Mouse (Mus musculus) cerebellum, adult 2 months (tissue): ENCODE results near the gene Crkl. TPM values are rescaled to one million over a fixed set of nuclear protein-coding genes. Genes with fewer than 3 reads are reported as not detected.

Experiments used
- DNase-seq, 2 experiments: peaks; one replicate each; pipeline ENCODE4 v3.0.0; 2021
- H3K27ac ChIP-seq: fragments of 200-500 bp; 2 replicates; pipeline ENCODE4 v1.5.1; 2012; ENCODE audit warnings: low read length, control low read depth, inconsistent platforms; ENCODE audit not compliant: insufficient read depth
- H3K27me3 ChIP-seq: fragments of 200-500 bp; 2 replicates; pipeline ENCODE4 v1.6.1; 2012; ENCODE audit warnings: inconsistent platforms, mild to moderate bottlenecking, low read length, moderate library complexity; ENCODE audit not compliant: control insufficient read depth, insufficient read depth
- H3K4me1 ChIP-seq: fragments of 200-500 bp; 2 replicates; pipeline ENCODE4 v1.6.1; 2011; ENCODE audit warnings: low read length; ENCODE audit not compliant: control insufficient read depth, insufficient read depth
- H3K4me3 ChIP-seq: fragments of 200-500 bp; replicated peaks from 2 replicates; pipeline ENCODE3; 2011; ENCODE audit warnings: mild to moderate bottlenecking, low read depth, low read length, control low read depth; ENCODE audit not compliant: insufficient read depth
- CTCF ChIP-seq: fragments of 200-500 bp; IDR thresholded peaks from 2 replicates; pipeline ENCODE4 v1.5.1; 2011; ENCODE audit warnings: low read depth, mild to moderate bottlenecking, control low read depth, low read length, moderate library complexity, borderline replicate concordance; ENCODE audit not compliant: insufficient read depth
- POLR2A ChIP-seq: fragments of 200-500 bp; IDR thresholded peaks from 2 replicates; pipeline ENCODE4 v1.6.1; 2011; ENCODE audit warnings: low read length, control low read depth, borderline replicate concordance; ENCODE audit not compliant: insufficient read depth
- WGBS: fragments of 180-500 bp; shearing (Covaris S2); methylation state at CpG from one replicate; pipeline ENCODE4 v1.1.7; 2018; 5-methylcytosine and 5-hydroxymethylcytosine counted together
- polyA plus RNA-seq: library from polyadenylated mRNA; depleted of rRNA; stranded (reverse); fragments of >200 nt; gene quantifications from 2 replicates; pipeline ENCODE4 v1.2.3, GENCODE M21; 2012

The Crkl gene
- polyA plus RNA-seq, 1 experiment = 37.9 TPM

- H3K27ac ChIP-seq = no peak overlapping the region
- peak; percentile 16; the same call in 1 of the 2 replicates for TF ChIP-seq CTCF
- no peak for TF ChIP-seq POLR2A
- DNase-seq = peak in 1 of 2 experiments; percentile 44
- peak overlapping the region; percentile 62 for H3K4me3 ChIP-seq
- WGBS = 44% methylated on average over 14 of the region's 14 CpGs
- H3K4me1 ChIP-seq = peaks cover 28% of the 10 kb centered on the region
- H3K27me3 ChIP-seq = no peaks in the 10 kb centered on the region
These were observed 37.0 kb downstream of the Crkl start for GRCm38 (mm10) chr16:17488478-17489468.

GRCm38 (mm10) chr16:17489469-17490111 lies 37.8 kb downstream of the Crkl start, which contains the start of gene Aifm3:
Gene Aifm3, plus strand, starts transcription at chr16:17489611.
- H3K27ac ChIP-seq = peak within 1 kb of the TSS; percentile 89
- H3K27me3 ChIP-seq = no peaks in the 10 kb centered on the region
- under 1% methylated on average over 44 of the region's 47 CpGs for WGBS
- peaks cover 31% of the 10 kb centered on the region for H3K4me1 ChIP-seq
- peak within 1 kb of the TSS; percentile 85 for H3K4me3 ChIP-seq
- TF ChIP-seq POLR2A (peak; percentile 38; the same call in 1 of the 2 replicates), CTCF (no peak)
- DNase-seq = peak; percentile 75 to 78

GRCm38 (mm10) chr16:17491154-17491553 lies 39.4 kb downstream of the Crkl start:
- peak; percentile 55 to 62 for DNase-seq
- no peaks in the 10 kb centered on the region for H3K27me3 ChIP-seq
- peaks cover 40% of the 10 kb centered on the region for H3K4me1 ChIP-seq
- peak overlapping the region; percentile 85 for H3K4me3 ChIP-seq
- TF ChIP-seq CTCF = no peak
- peak overlapping the region; percentile 89 for H3K27ac ChIP-seq
- WGBS = 56% methylated on average over 5 of the region's 5 CpGs

- TF ChIP-seq CTCF = no peak
- TF ChIP-seq POLR2A = peak; percentile 49; the same call in 1 of the 2 replicates
- DNase-seq = peak; percentile 85 to 87
- peak overlapping the region; percentile 89 for H3K27ac ChIP-seq
- no peaks in the 10 kb centered on the region for H3K27me3 ChIP-seq
- WGBS = 16% methylated on average over 5 of the region's 5 CpGs
- peak overlapping the region; percentile 36 for H3K4me3 ChIP-seq
- peaks cover 44% of the 10 kb centered on the region for H3K4me1 ChIP-seq
These were observed 40.2 kb downstream of the Crkl start for GRCm38 (mm10) chr16:17491896-17492561.

DNA sequence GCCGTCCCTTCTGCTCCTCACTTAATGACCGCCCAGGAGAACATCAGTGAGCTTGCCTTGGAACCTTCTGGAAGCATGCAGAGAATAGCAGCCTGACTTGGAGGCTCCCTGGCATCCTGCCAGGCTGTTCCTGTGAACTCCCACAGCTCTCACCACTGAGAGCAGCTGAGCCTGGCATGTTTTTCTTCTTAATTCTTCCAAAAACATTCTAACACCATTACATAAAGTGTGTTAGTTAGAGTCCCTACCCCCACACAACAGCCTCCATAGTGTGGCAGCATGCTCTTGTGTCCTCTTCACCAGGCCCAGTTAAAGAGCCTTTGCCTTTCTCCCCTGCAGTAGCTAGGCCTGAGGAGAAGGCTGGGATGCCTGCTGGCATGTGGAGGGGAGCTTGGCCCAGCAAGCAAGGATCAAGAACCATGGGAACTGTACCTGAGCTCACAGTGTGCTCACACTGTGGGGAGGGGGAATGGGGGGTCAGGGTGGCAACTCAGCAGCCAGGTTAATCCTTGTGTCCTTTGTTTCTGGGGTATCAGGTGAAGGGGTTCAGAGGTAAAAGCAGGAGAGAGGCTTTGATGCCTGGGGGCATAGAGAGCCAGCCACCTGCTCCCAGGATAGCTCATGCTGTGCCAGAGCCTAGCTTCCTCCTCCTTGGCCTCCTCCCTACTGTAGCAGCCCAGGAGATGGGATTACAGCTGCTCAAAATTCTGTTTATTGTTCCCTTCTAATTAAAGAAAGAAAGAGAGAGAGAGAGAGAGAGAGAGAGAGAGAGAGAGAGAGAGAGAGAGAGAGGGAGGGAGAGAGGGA lies 44.9 kb downstream of the Crkl start:
- TF ChIP-seq CTCF (no peak), POLR2A (no peak)
- peak overlapping the region; percentile 95 for H3K27ac ChIP-seq
- H3K4me3 ChIP-seq = no peak overlapping the region
- DNase-seq = peak; percentile 77 to 84
- WGBS = 2% methylated on average over 2 of the region's 2 CpGs
- no peaks in the 10 kb centered on the region for H3K27me3 ChIP-seq
- peaks cover 56% of the 10 kb centered on the region for H3K4me1 ChIP-seq

- Histone ChIP-seq H3K27ac (no peak overlapping the region), H3K4me1 (peaks cover 41% of the 10 kb centered on the region), H3K27me3 (no peaks in the 10 kb centered on the region), H3K4me3 (no peak overlapping the region)
- TF ChIP-seq CTCF (no peak), POLR2A (no peak)
- WGBS = 27% methylated on average over 10 of the region's 10 CpGs
- peak in 1 of 2 experiments; percentile 37 for DNase-seq
These were observed 47.6 kb downstream of the Crkl start for GRCm38 (mm10) chr16:17499249-17499883.
